Mouse (Mus musculus) forebrain, embryonic 13.5 days (tissue): ENCODE data around the gene Cpe. TPM values are rescaled to one million over a fixed set of nuclear protein-coding genes. Genes with fewer than 3 reads are reported as not detected.

Experiments
- ATAC-seq: fragments of 200-750 bp; cut with Nextera tagmentation; 2 replicates; pipeline ENCODE4 v1.8.0; 2017
- H3K27ac ChIP-seq: fragments of 300-500 bp; sonication (generic); 2 replicates; pipeline ENCODE4 v1.5.1; 2015; ENCODE audit warnings: inconsistent platforms, mild to moderate bottlenecking, moderate library complexity
- H3K27me3 ChIP-seq: fragments of 300-500 bp; sonication (generic); 2 replicates; pipeline ENCODE4 v1.6.1; 2015; ENCODE audit warnings: mild to moderate bottlenecking, inconsistent platforms
- H3K36me3 ChIP-seq: fragments of 300-500 bp; sonication (generic); 2 replicates; pipeline ENCODE4 v1.6.1; 2015; ENCODE audit warnings: mild to moderate bottlenecking, inconsistent platforms; ENCODE audit not compliant: poor library complexity, severe bottlenecking
- H3K4me1 ChIP-seq: fragments of 300-500 bp; sonication (generic); 2 replicates; pipeline ENCODE4 v1.6.1; 2015; ENCODE audit warnings: inconsistent platforms
- H3K4me2 ChIP-seq: fragments of 300-500 bp; sonication (generic); 2 replicates; pipeline ENCODE4 v1.6.1; 2015; ENCODE audit warnings: inconsistent platforms, mild to moderate bottlenecking, moderate library complexity
- H3K4me3 ChIP-seq: fragments of 300-500 bp; sonication (generic); 2 replicates; pipeline ENCODE4 v1.5.1; 2015; ENCODE audit warnings: mild to moderate bottlenecking, inconsistent platforms
- H3K9ac ChIP-seq: fragments of 300-500 bp; sonication (generic); 2 replicates; pipeline ENCODE4 v1.6.1; 2015; ENCODE audit warnings: mild to moderate bottlenecking, inconsistent platforms
- H3K9me3 ChIP-seq: fragments of 300-500 bp; sonication (generic); replicated peaks from 2 replicates; pipeline ENCODE4 v1.6.1; 2016; ENCODE audit warnings: inconsistent platforms
- WGBS: fragments of 180-500 bp; shearing (Covaris S2); methylation state at CpG from one replicate; pipeline ENCODE4 v1.1.7; 2015; 5-methylcytosine and 5-hydroxymethylcytosine counted together
- polyA plus RNA-seq: library from polyadenylated mRNA; unstranded; fragments of >200 nt; fragmentation: Nextera tagmentation; extraction: Ambion mirVana; gene quantifications from 2 replicates; pipeline ENCODE4 v1.2.1, GENCODE M21; 2015

Gene Cpe
- polyA plus RNA-seq, 1 experiment from 2014 or later: 389 TPM

GRCm38 (mm10) chr8:64711544-64711943 lies 18.7 kb upstream of the Cpe start:
- Histone ChIP-seq H3K4me3 (no peak overlapping the region), H3K27me3 (no peaks in the 10 kb centered on the region), H3K9ac (no peak overlapping the region), H3K36me3 (peaks cover 13% of the 10 kb centered on the region), H3K4me2 (no peak overlapping the region), H3K9me3 (no peaks in the 10 kb centered on the region; the same call in 1 of the 2 replicates), H3K4me1 (no peaks in the 10 kb centered on the region), H3K27ac (no peak overlapping the region)
- no peak for ATAC-seq
- 30% methylated on average over 1 of the region's 1 CpGs for WGBS

- H3K27ac ChIP-seq: no peak overlapping the region
- ATAC-seq: no peak
- no peaks in the 10 kb centered on the region for H3K36me3 ChIP-seq
- H3K9ac ChIP-seq: no peak overlapping the region
- no peak overlapping the region for H3K4me2 ChIP-seq
- no peaks in the 10 kb centered on the region for H3K27me3 ChIP-seq
- H3K9me3 ChIP-seq: no peaks in the 10 kb centered on the region
- H3K4me3 ChIP-seq: no peak overlapping the region
- H3K4me1 ChIP-seq: no peaks in the 10 kb centered on the region
Measured at GRCm38 (mm10) chr8:64707481-64707880, 14.6 kb upstream of the Cpe start.

- WGBS: 80% methylated on average over 1 of the region's 1 CpGs
- no peak for ATAC-seq
- no peaks in the 10 kb centered on the region for H3K9me3 ChIP-seq
Measured at GRCm38 (mm10) chr8:64703191-64703590, 10.3 kb upstream of the Cpe start.

GRCm38 (mm10) chr8:64691591-64692401 lies 1.1 kb downstream of the Cpe start:
- Histone ChIP-seq H3K27me3 (no peaks in the 10 kb centered on the region), H3K4me3 (peak overlapping the region; percentile 81), H3K4me2 (peak overlapping the region; percentile 72), H3K9ac (peak overlapping the region; percentile 93), H3K4me1 (peaks cover 42% of the 10 kb centered on the region), H3K9me3 (no peaks in the 10 kb centered on the region), H3K27ac (peak overlapping the region; percentile 98), H3K36me3 (no peaks in the 10 kb centered on the region)
- 2% methylated on average over 16 of the region's 16 CpGs for WGBS
- no peak; the same call in 1 of the 2 replicates for ATAC-seq

More at GRCm38 (mm10) chr8:64703191-64703590, 10.3 kb upstream of the Cpe start:
- Histone ChIP-seq H3K27ac (no peak overlapping the region), H3K9ac (no peak overlapping the region), H3K4me1 (no peaks in the 10 kb centered on the region), H3K4me2 (no peak overlapping the region), H3K36me3 (no peaks in the 10 kb centered on the region), H3K4me3 (no peak overlapping the region), H3K27me3 (no peaks in the 10 kb centered on the region)

GRCm38 (mm10) chr8:64690845-64691244 lies 2.0 kb downstream of the Cpe start:
- 0 out of 2 replicates have a peak overlapping the region, but pooled peaks have one; percentile 19 for H3K27ac ChIP-seq
- H3K36me3 ChIP-seq: no peaks in the 10 kb centered on the region
- H3K4me3 ChIP-seq: peak overlapping the region; percentile 81
- WGBS: 60% methylated on average over 6 of the region's 6 CpGs
- peak overlapping the region; percentile 72 for H3K4me2 ChIP-seq
- no peak for ATAC-seq
- peaks cover 45% of the 10 kb centered on the region for H3K4me1 ChIP-seq
- peak overlapping the region; percentile 93 for H3K9ac ChIP-seq
- no peaks in the 10 kb centered on the region for H3K9me3 ChIP-seq
- H3K27me3 ChIP-seq: no peaks in the 10 kb centered on the region

GRCm38 (mm10) chr8:64690306-64690705 lies 2.5 kb downstream of the Cpe start:
- Histone ChIP-seq H3K36me3 (no peaks in the 10 kb centered on the region), H3K4me3 (peak overlapping the region; percentile 81), H3K27ac (no peak overlapping the region), H3K4me1 (peaks cover 45% of the 10 kb centered on the region), H3K27me3 (no peaks in the 10 kb centered on the region), H3K4me2 (peak overlapping the region; percentile 72), H3K9me3 (no peaks in the 10 kb centered on the region), H3K9ac (no peak overlapping the region)
- ATAC-seq: no peak
- WGBS: 76% methylated on average over 6 of the region's 6 CpGs

GRCm38 (mm10) chr8:64688741-64689140 lies 4.1 kb downstream of the Cpe start:
- Histone ChIP-seq H3K9ac (no peak overlapping the region), H3K27ac (no peak overlapping the region), H3K4me3 (no peak overlapping the region), H3K4me2 (no peak overlapping the region), H3K4me1 (peaks cover 51% of the 10 kb centered on the region), H3K27me3 (no peaks in the 10 kb centered on the region), H3K36me3 (no peaks in the 10 kb centered on the region), H3K9me3 (no peaks in the 10 kb centered on the region)
- WGBS: 64% methylated on average over 4 of the region's 4 CpGs
- no peak for ATAC-seq

GRCm38 (mm10) chr8:64688161-64688560 lies 4.7 kb downstream of the Cpe start:
- WGBS: 70% methylated on average over 3 of the region's 3 CpGs
- Histone ChIP-seq H3K4me3 (no peak overlapping the region), H3K9me3 (no peaks in the 10 kb centered on the region), H3K4me1 (peaks cover 48% of the 10 kb centered on the region), H3K27ac (no peak overlapping the region), H3K9ac (no peak overlapping the region), H3K27me3 (no peaks in the 10 kb centered on the region), H3K4me2 (no peak overlapping the region), H3K36me3 (no peaks in the 10 kb centered on the region)
- ATAC-seq: no peak

GRCm38 (mm10) chr8:64682501-64682900 lies 10.4 kb downstream of the Cpe start:
- ATAC-seq: no peak
- 0 out of 2 replicates have a peak, but pooled peaks cover 4% of the 10 kb centered on the region for H3K36me3 ChIP-seq
- no peaks in the 10 kb centered on the region for H3K27me3 ChIP-seq
- no peak overlapping the region for H3K4me2 ChIP-seq
- WGBS: 91% methylated on average over 3 of the region's 3 CpGs
- no peak overlapping the region for H3K9ac ChIP-seq
- H3K4me3 ChIP-seq: no peak overlapping the region
- peaks cover 13% of the 10 kb centered on the region for H3K4me1 ChIP-seq
- H3K9me3 ChIP-seq: no peaks in the 10 kb centered on the region
- no peak overlapping the region for H3K27ac ChIP-seq

GRCm38 (mm10) chr8:64676381-64676780 lies 16.5 kb downstream of the Cpe start:
- no peak for ATAC-seq
- 84% methylated on average over 2 of the region's 2 CpGs for WGBS

GRCm38 (mm10) chr8:64674951-64675585 lies 17.8 kb downstream of the Cpe start:
- no peak for ATAC-seq
- WGBS: 80% methylated on average over 8 of the region's 8 CpGs
- Histone ChIP-seq H3K4me2 (no peak overlapping the region), H3K27ac (no peak overlapping the region), H3K4me3 (no peak overlapping the region), H3K27me3 (no peaks in the 10 kb centered on the region), H3K9me3 (0 out of 2 replicates have a peak, but pooled peaks cover 3% of the 10 kb centered on the region), H3K4me1 (no peaks in the 10 kb centered on the region), H3K36me3 (0 out of 2 replicates have a peak, but pooled peaks cover 3% of the 10 kb centered on the region), H3K9ac (no peak overlapping the region)

More at GRCm38 (mm10) chr8:64676381-64676780, 16.5 kb downstream of the Cpe start:
- Histone ChIP-seq H3K4me1 (no peaks in the 10 kb centered on the region), H3K4me3 (no peak overlapping the region), H3K27ac (no peak overlapping the region), H3K27me3 (no peaks in the 10 kb centered on the region), H3K36me3 (0 out of 2 replicates have a peak, but pooled peaks cover 6% of the 10 kb centered on the region), H3K9me3 (0 out of 2 replicates have a peak, but pooled peaks cover 3% of the 10 kb centered on the region), H3K4me2 (no peak overlapping the region), H3K9ac (no peak overlapping the region)

- ATAC-seq: no peak
- H3K4me2 ChIP-seq: no peak overlapping the region
- WGBS: 73% methylated on average over 2 of the region's 2 CpGs
Measured at GRCm38 (mm10) chr8:64672920-64673319, 19.9 kb downstream of the Cpe start.

More at GRCm38 (mm10) chr8:64672920-64673319, 19.9 kb downstream of the Cpe start:
- Histone ChIP-seq H3K9me3 (0 out of 2 replicates have a peak, but pooled peaks cover 3% of the 10 kb centered on the region), H3K4me1 (no peaks in the 10 kb centered on the region), H3K27me3 (no peaks in the 10 kb centered on the region), H3K27ac (no peak overlapping the region), H3K9ac (no peak overlapping the region), H3K4me3 (no peak overlapping the region), H3K36me3 (0 out of 2 replicates have a peak, but pooled peaks cover 3% of the 10 kb centered on the region)
